Mouse (Mus musculus): Measurements from ENCODE around the gene Faf1. TPM values are rescaled to one million over a fixed set of nuclear protein-coding genes. Genes with fewer than 3 reads are reported as not detected.

Gene Faf1
- total and polyA plus RNA-seq, 2 experiments from 2014 or later: 33.3 to 55.2 TPM

GRCm38 (mm10) chr4:109665101-109665981 is 11.0 kb upstream of the Faf1 start:
- ATAC-seq (peak; percentile 70), DNase-seq (peak; percentile 72)
- Histone ChIP-seq H3K9ac (peak overlapping the region; percentile 74), H3K27me3 (ENCODE audit: insufficient read depth, low read length) (no peaks in the 10 kb centered on the region; the same call in none of the 2 replicates), H3K4me2 (ENCODE audit: low read depth) (peak overlapping the region; percentile 97), H3K4me1 (ENCODE audit: insufficient read depth) (peaks cover 7% of the 10 kb centered on the region; the same call in 1 of the 2 replicates), H3K27ac (ENCODE audit: low read depth, low read length) (no peak overlapping the region), H3K36me3 (ENCODE audit: insufficient read depth) (no peaks in the 10 kb centered on the region), H3K9me3 (ENCODE audit: low read length) (no peaks in the 10 kb centered on the region), H3K4me3 (ENCODE audit: low read depth, low read length) (peak overlapping the region; percentile 62)
- WGBS: under 1% methylated on average over 48 of the region's 49 CpGs
- no peak for TF ChIP-seq CTCF (IDR thresholded peaks at IDR 0.05; ENCODE audit: low read depth)

DNA sequence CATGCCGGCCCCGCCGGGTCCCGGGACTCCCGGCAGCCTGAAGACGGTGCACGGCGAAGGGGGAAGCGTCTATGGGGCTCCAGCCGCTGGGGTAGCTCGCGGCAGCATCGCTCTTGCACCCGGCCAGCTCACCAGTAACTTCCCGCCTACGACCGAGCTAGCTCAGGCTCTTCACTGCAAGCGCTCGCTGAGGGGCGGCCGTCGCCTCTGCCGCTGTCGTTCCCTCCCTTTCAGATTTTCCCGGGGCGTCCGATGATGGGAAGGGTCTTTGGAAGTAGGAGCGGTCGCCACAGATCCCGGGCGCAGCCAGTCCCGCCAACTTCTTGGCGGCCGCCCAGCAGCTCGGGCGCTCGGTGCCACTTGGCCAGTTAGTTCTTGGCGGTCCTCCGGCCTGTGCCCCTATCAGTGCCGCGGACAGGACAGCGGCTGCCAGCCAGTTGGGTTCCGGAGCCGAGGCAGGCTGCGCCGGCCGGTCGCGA is 10.4 kb upstream of the Faf1 start:
- Histone ChIP-seq H3K9ac (peak overlapping the region; percentile 74), H3K4me2 (ENCODE audit: low read depth) (peak overlapping the region; percentile 97), H3K9me3 (ENCODE audit: low read length) (no peaks in the 10 kb centered on the region), H3K27me3 (ENCODE audit: insufficient read depth, low read length) (no peaks in the 10 kb centered on the region; the same call in none of the 2 replicates), H3K4me1 (ENCODE audit: insufficient read depth) (peaks cover 7% of the 10 kb centered on the region; the same call in 1 of the 2 replicates), H3K4me3 (ENCODE audit: low read depth, low read length) (peak overlapping the region; percentile 62), H3K27ac (ENCODE audit: low read depth, low read length) (0 out of 2 replicates have a peak overlapping the region, but pooled peaks have one; percentile 41), H3K36me3 (ENCODE audit: insufficient read depth) (no peaks in the 10 kb centered on the region)
- WGBS: 4% methylated on average over 48 of the region's 49 CpGs
- ATAC-seq: peak; percentile 38
- no peak for TF ChIP-seq CTCF (IDR thresholded peaks at IDR 0.05; ENCODE audit: low read depth)
- no peak for DNase-seq

GRCm38 (mm10) chr4:109666461-109667269 is 9.7 kb upstream of the Faf1 start, which contains the start of gene Cdkn2c:
Gene Cdkn2c, minus strand, starts transcription at chr4:109667189.
- H3K27ac ChIP-seq (ENCODE audit: low read depth, low read length): peak within 1 kb of the TSS; percentile 89
- TF ChIP-seq CTCF (IDR thresholded peaks at IDR 0.05; ENCODE audit: low read depth): no peak
- ATAC-seq (peak; percentile 90), DNase-seq (peak; percentile 78)
- H3K9ac ChIP-seq: peak within 1 kb of the TSS; percentile 74
- peak within 1 kb of the TSS; percentile 62 for H3K4me3 ChIP-seq (ENCODE audit: low read depth, low read length)
- H3K4me2 ChIP-seq (ENCODE audit: low read depth): peak within 1 kb of the TSS; percentile 97
- H3K27me3 ChIP-seq (ENCODE audit: insufficient read depth, low read length): no peaks in the 10 kb centered on the region; the same call in 1 of the 2 replicates
- H3K4me1 ChIP-seq (ENCODE audit: insufficient read depth): peaks cover 7% of the 10 kb centered on the region; the same call in 1 of the 2 replicates
- 4% methylated on average over 64 of the region's 64 CpGs for WGBS
- H3K9me3 ChIP-seq (ENCODE audit: low read length): no peaks in the 10 kb centered on the region
- H3K36me3 ChIP-seq (ENCODE audit: insufficient read depth): no peaks in the 10 kb centered on the region

GRCm38 (mm10) chr4:109667518-109667917 is 8.9 kb upstream of the Faf1 start:
- no peaks in the 10 kb centered on the region for H3K36me3 ChIP-seq (ENCODE audit: insufficient read depth)
- H3K27me3 ChIP-seq (ENCODE audit: insufficient read depth, low read length): no peaks in the 10 kb centered on the region; the same call in 1 of the 2 replicates
- no peak overlapping the region for H3K4me3 ChIP-seq (ENCODE audit: low read depth, low read length)
- ATAC-seq (no peak), DNase-seq (no peak)
- no peaks in the 10 kb centered on the region for H3K9me3 ChIP-seq (ENCODE audit: low read length)
- peaks cover 7% of the 10 kb centered on the region; the same call in 1 of the 2 replicates for H3K4me1 ChIP-seq (ENCODE audit: insufficient read depth)
- 0 out of 2 replicates have a peak overlapping the region, but pooled peaks have one; percentile 89 for H3K27ac ChIP-seq (ENCODE audit: low read depth, low read length)
- H3K4me2 ChIP-seq (ENCODE audit: low read depth): peak overlapping the region; percentile 97
- TF ChIP-seq CTCF (IDR thresholded peaks at IDR 0.05; ENCODE audit: low read depth): no peak
- WGBS: 52% methylated on average over 2 of the region's 2 CpGs
- H3K9ac ChIP-seq: no peak overlapping the region

GRCm38 (mm10) chr4:109670213-109670612 is 6.2 kb upstream of the Faf1 start:
- WGBS: 70% methylated on average over 2 of the region's 2 CpGs
- Histone ChIP-seq H3K4me1 (ENCODE audit: insufficient read depth) (peaks cover 4% of the 10 kb centered on the region; the same call in 1 of the 2 replicates), H3K27ac (ENCODE audit: low read depth, low read length) (no peak overlapping the region), H3K36me3 (ENCODE audit: insufficient read depth) (no peaks in the 10 kb centered on the region), H3K27me3 (ENCODE audit: insufficient read depth, low read length) (no peaks in the 10 kb centered on the region; the same call in 1 of the 2 replicates), H3K4me3 (ENCODE audit: low read depth, low read length) (no peak overlapping the region), H3K9me3 (ENCODE audit: low read length) (no peaks in the 10 kb centered on the region), H3K4me2 (ENCODE audit: low read depth) (no peak overlapping the region), H3K9ac (no peak overlapping the region)
- no peak for TF ChIP-seq CTCF (IDR thresholded peaks at IDR 0.05; ENCODE audit: low read depth)
- DNase-seq (peak; percentile 33), ATAC-seq (no peak)

GRCm38 (mm10) chr4:109671941-109672340 is 4.4 kb upstream of the Faf1 start:
- DNase-seq (no peak), ATAC-seq (no peak)
- H3K27me3 ChIP-seq (ENCODE audit: insufficient read depth, low read length): no peaks in the 10 kb centered on the region
- no peak overlapping the region for H3K9ac ChIP-seq
- no peak overlapping the region for H3K27ac ChIP-seq (ENCODE audit: low read depth, low read length)
- no peak overlapping the region for H3K4me3 ChIP-seq (ENCODE audit: low read depth, low read length)
- no peaks in the 10 kb centered on the region for H3K4me1 ChIP-seq (ENCODE audit: insufficient read depth)
- WGBS: 81% methylated on average over 1 of the region's 1 CpGs
- H3K4me2 ChIP-seq (ENCODE audit: low read depth): no peak overlapping the region
- H3K36me3 ChIP-seq (ENCODE audit: insufficient read depth): no peaks in the 10 kb centered on the region
- no peak for TF ChIP-seq CTCF (IDR thresholded peaks at IDR 0.05; ENCODE audit: low read depth)
- H3K9me3 ChIP-seq (ENCODE audit: low read length): no peaks in the 10 kb centered on the region

All from forebrain, postnatal 0 days (tissue).